Mouse (Mus musculus): ENCODE measurements around the gene Ephx3. TPM values are rescaled to one million over a fixed set of nuclear protein-coding genes. Genes with fewer than 3 reads are reported as not detected.

Ephx3 gene
- polyA plus RNA-seq, 2 experiments = 0.08 TPM; not detected in 1

- TF ChIP-seq EP300 (IDR thresholded peaks at IDR 0.05; ENCODE audit: low read depth) (no peak), CTCF (IDR thresholded peaks at IDR 0.05; ENCODE audit: low read depth) (no peak)
- Histone ChIP-seq H3K9ac (replicated peaks) (no peak overlapping the region), H3K4me2 (ENCODE audit: low read depth) (no peak overlapping the region), H3K27ac (no peak overlapping the region), H3K27me3 (ENCODE audit: control insufficient read depth, insufficient read depth, low read length) (peaks cover 62% of the 10 kb centered on the region), H3K4me3 (ENCODE audit: insufficient read depth in 1 of 2, low read depth in 2 of 2, low read length in 2 of 2) (no peak overlapping the region), H3K9me3 (ENCODE audit: control insufficient read depth, low read length) (no peaks in the 10 kb centered on the region), H3K36me3 (replicated peaks; ENCODE audit: control insufficient read depth, insufficient read depth, low read depth) (no peaks in the 10 kb centered on the region), H3K4me1 (replicated peaks; ENCODE audit: control insufficient read depth in 2 of 2, insufficient read depth in 2 of 2, low read length in 1 of 2) (peaks cover 0 to 2% of the 10 kb centered on the region in 2 experiments; a peak in 2 of 4 replicates)
- WGBS (ENCODE audit: insufficient replicate concordance) = 36% methylated on average over 6 of the region's 6 CpGs
- no peak for DNase-seq (ENCODE audit: low read depth in 3 of 3, low spot score in 3 of 3)
- no peak for ATAC-seq (ENCODE audit: insufficient read depth)
These were observed 25.3 kb downstream of the Ephx3 start for GRCm38 (mm10) chr17:32163910-32164650.

GRCm38 (mm10) chr17:32162112-32162850 is 27.1 kb downstream of the Ephx3 start:
- ATAC-seq (ENCODE audit: insufficient read depth) = no peak
- TF ChIP-seq EP300 (IDR thresholded peaks at IDR 0.05; ENCODE audit: low read depth) = no peak
- peak; percentile 75 for TF ChIP-seq CTCF (IDR thresholded peaks at IDR 0.05; ENCODE audit: low read depth)
- Histone ChIP-seq H3K4me2 (ENCODE audit: low read depth) (peak overlapping the region; percentile 55), H3K4me1 (replicated peaks; ENCODE audit: control insufficient read depth in 2 of 2, insufficient read depth in 2 of 2, low read length in 1 of 2) (no peaks in the 10 kb centered on the region; a peak in 1 of 4 replicates), H3K9me3 (ENCODE audit: control insufficient read depth, low read length) (no peaks in the 10 kb centered on the region), H3K4me3 (ENCODE audit: insufficient read depth in 1 of 2, low read depth in 2 of 2, low read length in 2 of 2) (peak overlapping the region; percentile 10 to 32; a peak in 3 of 4 replicates), H3K9ac (replicated peaks) (no peak overlapping the region), H3K27me3 (ENCODE audit: control insufficient read depth, insufficient read depth, low read length) (peaks cover 60% of the 10 kb centered on the region), H3K27ac (no peak overlapping the region), H3K36me3 (replicated peaks; ENCODE audit: control insufficient read depth, insufficient read depth, low read depth) (no peaks in the 10 kb centered on the region)
- DNase-seq (ENCODE audit: low read depth in 3 of 3, low spot score in 3 of 3) = no peak
- WGBS (ENCODE audit: insufficient replicate concordance) = 5% methylated on average over 55 of the region's 58 CpGs

DNA sequence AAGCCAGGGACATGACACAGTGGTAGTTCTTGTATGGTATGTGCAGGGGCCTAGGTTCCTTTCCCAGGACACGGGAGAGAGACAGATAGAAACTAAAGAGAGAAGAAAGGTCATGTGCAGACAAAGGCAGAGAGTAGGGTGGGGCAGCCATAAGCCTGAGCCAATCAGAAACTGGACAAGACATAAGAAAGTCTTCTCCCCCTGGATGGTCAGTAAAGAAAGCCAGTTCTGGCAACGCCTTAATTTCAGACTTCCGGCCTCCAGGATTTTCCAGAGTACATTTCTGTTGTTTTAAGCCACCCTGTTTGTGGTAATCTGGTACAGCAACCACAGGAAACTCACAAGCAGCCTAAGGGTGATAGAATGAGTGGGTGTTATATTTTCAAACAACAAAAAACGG is 28.5 kb downstream of the Ephx3 start:
- DNase-seq (ENCODE audit: low read depth in 3 of 3, low spot score in 3 of 3) (no peak), ATAC-seq (ENCODE audit: insufficient read depth) (no peak)
- H3K9ac ChIP-seq (replicated peaks) = no peak overlapping the region
- TF ChIP-seq CTCF (IDR thresholded peaks at IDR 0.05; ENCODE audit: low read depth) (no peak), EP300 (IDR thresholded peaks at IDR 0.05; ENCODE audit: low read depth) (no peak)
- H3K36me3 ChIP-seq (replicated peaks; ENCODE audit: control insufficient read depth, insufficient read depth, low read depth) = no peaks in the 10 kb centered on the region
- no peak overlapping the region for H3K27ac ChIP-seq
- peaks cover 48% of the 10 kb centered on the region for H3K27me3 ChIP-seq (ENCODE audit: control insufficient read depth, insufficient read depth, low read length)
- no peak overlapping the region for H3K4me2 ChIP-seq (ENCODE audit: low read depth)
- no peak overlapping the region for H3K4me3 ChIP-seq (ENCODE audit: insufficient read depth in 1 of 2, low read depth in 2 of 2, low read length in 2 of 2)
- H3K4me1 ChIP-seq (replicated peaks; ENCODE audit: control insufficient read depth in 2 of 2, insufficient read depth in 2 of 2, low read length in 1 of 2) = no peaks in the 10 kb centered on the region; a peak in 1 of 4 replicates
- 54% methylated on average over 4 of the region's 4 CpGs for WGBS (ENCODE audit: insufficient replicate concordance)
- no peaks in the 10 kb centered on the region for H3K9me3 ChIP-seq (ENCODE audit: control insufficient read depth, low read length)

GRCm38 (mm10) chr17:32158841-32159240 is 30.5 kb downstream of the Ephx3 start:
- Histone ChIP-seq H3K9me3 (ENCODE audit: control insufficient read depth, low read length) (no peaks in the 10 kb centered on the region), H3K27me3 (ENCODE audit: control insufficient read depth, insufficient read depth, low read length) (peaks cover 33% of the 10 kb centered on the region), H3K4me3 (ENCODE audit: insufficient read depth in 1 of 2, low read depth in 2 of 2, low read length in 2 of 2) (no peak overlapping the region), H3K36me3 (replicated peaks; ENCODE audit: control insufficient read depth, insufficient read depth, low read depth) (no peaks in the 10 kb centered on the region), H3K27ac (no peak overlapping the region), H3K9ac (replicated peaks) (no peak overlapping the region), H3K4me1 (replicated peaks; ENCODE audit: control insufficient read depth in 2 of 2, insufficient read depth in 2 of 2, low read length in 1 of 2) (no peaks in the 10 kb centered on the region), H3K4me2 (ENCODE audit: low read depth) (no peak overlapping the region)
- WGBS (ENCODE audit: insufficient replicate concordance) = 45% methylated on average over 13 of the region's 13 CpGs
- DNase-seq (ENCODE audit: low read depth in 3 of 3, low spot score in 3 of 3) (no peak), ATAC-seq (ENCODE audit: insufficient read depth) (no peak)
- no peak for TF ChIP-seq EP300 (IDR thresholded peaks at IDR 0.05; ENCODE audit: low read depth)
- TF ChIP-seq CTCF (IDR thresholded peaks at IDR 0.05; ENCODE audit: low read depth) = no peak

- no peak overlapping the region for H3K4me2 ChIP-seq (ENCODE audit: low read depth)
- H3K9me3 ChIP-seq (ENCODE audit: control insufficient read depth, low read length) = no peaks in the 10 kb centered on the region
- no peak overlapping the region for H3K9ac ChIP-seq (replicated peaks)
- TF ChIP-seq EP300 (IDR thresholded peaks at IDR 0.05; ENCODE audit: low read depth) = no peak
- no peak overlapping the region for H3K27ac ChIP-seq
- WGBS (ENCODE audit: insufficient replicate concordance) = 77% methylated on average over 8 of the region's 8 CpGs
- H3K4me3 ChIP-seq (ENCODE audit: insufficient read depth in 1 of 2, low read depth in 2 of 2, low read length in 2 of 2) = no peak overlapping the region
- no peaks in the 10 kb centered on the region for H3K36me3 ChIP-seq (replicated peaks; ENCODE audit: control insufficient read depth, insufficient read depth, low read depth)
- DNase-seq (ENCODE audit: low read depth in 3 of 3, low spot score in 3 of 3) (no peak), ATAC-seq (ENCODE audit: insufficient read depth) (no peak)
- H3K4me1 ChIP-seq (replicated peaks; ENCODE audit: control insufficient read depth in 2 of 2, insufficient read depth in 2 of 2, low read length in 1 of 2) = no peaks in the 10 kb centered on the region
- H3K27me3 ChIP-seq (ENCODE audit: control insufficient read depth, insufficient read depth, low read length) = no peaks in the 10 kb centered on the region
These were observed 42.6 kb downstream of the Ephx3 start for GRCm38 (mm10) chr17:32146718-32147117.
